Mouse (Mus musculus) left cerebral cortex, adult 8-10 months (tissue): Measurements from ENCODE around the gene Kcnab3. TPM values are rescaled to one million over a fixed set of nuclear protein-coding genes. Genes with fewer than 3 reads are reported as not detected.
A peak's percentile ranks its signal among the peaks of the same experiment; 100 is the strongest.
"Not testable (repeated sequence)": the region's sequence is repeated elsewhere in the genome, so short reads cannot be mapped to it uniquely, and the experiment has no call there.

ENCODE experiments used
- DNase-seq, 2 experiments: peaks; one replicate each; pipeline ENCODE4 v3.0.0; 2022; ENCODE audit warnings: low spot score in 2 of 2
- total RNA-seq, 4 experiments: library from RNA; stranded (reverse); gene quantifications; 2 replicates each; pipeline ENCODE4 v1.2.4; 2022

Kcnab3 gene
- 10 to 100 TPM; 72.7 to 84.4 (median 78.8) TPM for total RNA-seq

- peak; percentile 47 to 83 for DNase-seq
Observed at GRCm38 (mm10) chr11:69325628-69326407, at the start of gene Kcnab3. TSS of gene Kcnab3 (plus strand) at chr11:69326258.

GRCm38 (mm10) chr11:69277267-69277666 is 48.8 kb upstream of the Kcnab3 start:
- no peak for DNase-seq

GRCm38 (mm10) chr11:69291111-69291510 is 34.9 kb upstream of the Kcnab3 start:
- DNase-seq = no peak

GRCm38 (mm10) chr11:69295286-69295685 is 30.8 kb upstream of the Kcnab3 start:
- peak in 1 of 2 experiments; percentile 27 for DNase-seq

- DNase-seq = no peak
Observed at GRCm38 (mm10) chr11:69297799-69298198, 28.3 kb upstream of the Kcnab3 start.

- DNase-seq = no peak
Observed at GRCm38 (mm10) chr11:69298231-69298630, 27.8 kb upstream of the Kcnab3 start.

- no peak for DNase-seq
Observed at GRCm38 (mm10) chr11:69302817-69303216, 23.2 kb upstream of the Kcnab3 start.

- DNase-seq = no peak
Observed at GRCm38 (mm10) chr11:69305291-69305690, 20.8 kb upstream of the Kcnab3 start.

- DNase-seq = no peak
Observed at GRCm38 (mm10) chr11:69306039-69306438, 20.0 kb upstream of the Kcnab3 start.

GRCm38 (mm10) chr11:69311266-69311665 is 14.8 kb upstream of the Kcnab3 start:
- DNase-seq = no peak

- no peak for DNase-seq
Observed at GRCm38 (mm10) chr11:69316361-69316760, 9.7 kb upstream of the Kcnab3 start.

GRCm38 (mm10) chr11:69318000-69318399 is 8.1 kb upstream of the Kcnab3 start:
- not testable (repeated sequence) for DNase-seq

- no peak for DNase-seq
Observed at GRCm38 (mm10) chr11:69321580-69321979, 4.5 kb upstream of the Kcnab3 start.

- DNase-seq = peak in 1 of 2 experiments; percentile 70
Observed at GRCm38 (mm10) chr11:69322010-69322409, 4.0 kb upstream of the Kcnab3 start.

GRCm38 (mm10) chr11:69322693-69323471 is 3.2 kb upstream of the Kcnab3 start:
- DNase-seq = no peak

GRCm38 (mm10) chr11:69323667-69324111 is 2.4 kb upstream of the Kcnab3 start, which contains the start of the genes Cntrob and Trappc1:
TSS of gene Cntrob (minus strand) at chr11:69323775.
TSS of gene Trappc1 (plus strand) at chr11:69323980.
- DNase-seq = peak; percentile 92 to 99

- DNase-seq = no peak
Observed at GRCm38 (mm10) chr11:69324749-69325148, 1.3 kb upstream of the Kcnab3 start.

- DNase-seq = no peak
Observed at GRCm38 (mm10) chr11:69326408-69327156, 524 bp downstream of the Kcnab3 start.

GRCm38 (mm10) chr11:69327157-69327442 is 1.0 kb downstream of the Kcnab3 start:
- DNase-seq = no peak

- DNase-seq = no peak
Observed at GRCm38 (mm10) chr11:69327648-69328047, 1.6 kb downstream of the Kcnab3 start.

- no peak for DNase-seq
Observed at GRCm38 (mm10) chr11:69328517-69328916, 2.5 kb downstream of the Kcnab3 start.

GRCm38 (mm10) chr11:69331152-69331551 is 5.1 kb downstream of the Kcnab3 start:
- no peak for DNase-seq
